Mouse (Mus musculus): ENCODE results near the gene Parn.

DNA sequence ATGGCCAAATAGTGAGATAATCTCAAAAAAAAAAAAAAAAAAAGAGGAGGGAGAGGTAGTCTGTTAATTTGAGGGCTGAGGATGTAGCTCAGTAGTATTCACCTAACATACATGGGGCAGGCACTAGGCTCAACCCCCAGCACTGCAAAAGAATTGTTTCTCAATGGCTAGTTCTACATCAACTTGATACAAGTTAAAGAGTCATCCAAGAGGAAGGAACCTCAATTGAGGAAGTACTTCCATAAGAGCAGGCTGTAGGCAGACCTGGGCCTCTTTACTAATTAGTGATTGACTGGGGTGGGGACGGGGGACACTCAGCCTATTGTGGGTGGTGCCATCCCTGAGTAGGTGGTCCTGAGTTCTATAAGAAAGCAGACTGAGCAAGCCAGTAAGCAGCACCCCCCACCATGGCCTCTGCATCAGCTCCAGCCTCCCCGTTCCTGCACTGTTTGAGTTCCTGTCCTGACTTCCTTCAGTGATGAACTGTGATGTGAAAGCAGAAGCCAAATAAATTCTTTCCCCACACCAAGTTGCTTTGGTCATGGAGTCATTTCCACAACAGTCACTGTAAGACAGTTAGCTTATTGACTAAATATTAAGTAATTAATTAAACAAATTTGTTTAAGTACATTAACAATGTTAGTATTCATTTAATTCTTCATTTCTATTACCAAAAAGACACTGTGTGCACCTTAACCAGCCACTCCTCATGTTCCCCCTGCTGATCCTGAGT, 49.0 kb upstream of the Parn start:
- TF ChIP-seq POLR2A (IDR thresholded peaks at IDR 0.05; ENCODE audit: control insufficient read depth, low read depth, low read length): no peak
- TF ChIP-seq CTCF (IDR thresholded peaks at IDR 0.05; ENCODE audit: control insufficient read depth, insufficient read depth, insufficient replicate concordance, low read depth, low read length): no peak
